Mouse (Mus musculus) C2C12 (cell line): Measurements from ENCODE around the gene Sec16a.

Experiments used
- CEBPB ChIP-seq: IDR thresholded peaks from one replicate; pipeline ENCODE4 v1.6.1; 2011; ENCODE audit warnings: low read depth, mild to moderate bottlenecking, control low read depth, moderate library complexity
- CTCF ChIP-seq: IDR thresholded peaks from one replicate; pipeline ENCODE4 v1.5.1; 2011; ENCODE audit not compliant: control insufficient read depth, insufficient read depth, insufficient read length
- FOSL1 ChIP-seq: IDR thresholded peaks from one replicate; pipeline ENCODE4 v1.8.0; 2011; ENCODE audit warnings: mild to moderate bottlenecking, low read length; ENCODE audit not compliant: poor library complexity, insufficient read depth, severe bottlenecking
- MAX ChIP-seq: IDR thresholded peaks from one replicate; pipeline ENCODE4 v1.6.1; 2011; ENCODE audit warnings: mild to moderate bottlenecking, control low read depth
- MYOG ChIP-seq: IDR thresholded peaks from one replicate; pipeline ENCODE4 v1.6.1; 2011; ENCODE audit not compliant: control insufficient read depth, insufficient read length; ENCODE audit errors: extremely low read depth
- USF1 ChIP-seq: IDR thresholded peaks from one replicate; pipeline ENCODE4 v1.6.1; 2011; ENCODE audit warnings: low read depth, mild to moderate bottlenecking, control low read depth, moderate library complexity

GRCm38 (mm10) chr2:26441688-26442087 lies 3.3 kb downstream of the Sec16a start:
- no peak for TF ChIP-seq MAX
- TF ChIP-seq MYOG, result no peak
- TF ChIP-seq CTCF, result no peak
- TF ChIP-seq FOSL1, result no peak
- no peak for TF ChIP-seq USF1
- no peak for TF ChIP-seq CEBPB
